Mouse (Mus musculus): ENCODE data around the gene Tead1. TPM values are rescaled to one million over a fixed set of nuclear protein-coding genes. Genes with fewer than 3 reads are reported as not detected.

Gene Tead1
- polyA plus RNA-seq (2017; shearing (Covaris generic)), result under 1 TPM in 1 of 2 experiments, not detected in 1; 0.60 TPM

DNA sequence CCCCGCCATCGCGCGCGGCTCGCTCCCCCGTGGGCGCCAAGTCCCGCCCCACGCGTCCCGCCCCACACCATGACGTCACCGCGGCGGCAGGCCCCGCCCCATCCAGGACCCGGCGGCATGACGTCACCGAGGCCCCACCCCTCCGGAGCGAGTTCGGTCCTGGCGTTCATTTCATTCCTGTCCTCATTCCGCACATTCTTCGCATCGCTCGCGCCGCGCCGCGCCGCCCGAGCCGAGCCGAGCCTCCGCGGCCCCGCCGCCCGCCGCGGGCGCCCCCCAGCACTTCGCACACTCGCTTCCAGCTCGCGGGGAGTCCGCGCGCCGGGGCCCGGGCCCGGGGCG is at the start of gene Tead1:
Gene Tead1, plus strand, starts transcription at position 148 of the 342 bp plus-strand sequence.
- ATAC-seq, result no peak

DNA sequence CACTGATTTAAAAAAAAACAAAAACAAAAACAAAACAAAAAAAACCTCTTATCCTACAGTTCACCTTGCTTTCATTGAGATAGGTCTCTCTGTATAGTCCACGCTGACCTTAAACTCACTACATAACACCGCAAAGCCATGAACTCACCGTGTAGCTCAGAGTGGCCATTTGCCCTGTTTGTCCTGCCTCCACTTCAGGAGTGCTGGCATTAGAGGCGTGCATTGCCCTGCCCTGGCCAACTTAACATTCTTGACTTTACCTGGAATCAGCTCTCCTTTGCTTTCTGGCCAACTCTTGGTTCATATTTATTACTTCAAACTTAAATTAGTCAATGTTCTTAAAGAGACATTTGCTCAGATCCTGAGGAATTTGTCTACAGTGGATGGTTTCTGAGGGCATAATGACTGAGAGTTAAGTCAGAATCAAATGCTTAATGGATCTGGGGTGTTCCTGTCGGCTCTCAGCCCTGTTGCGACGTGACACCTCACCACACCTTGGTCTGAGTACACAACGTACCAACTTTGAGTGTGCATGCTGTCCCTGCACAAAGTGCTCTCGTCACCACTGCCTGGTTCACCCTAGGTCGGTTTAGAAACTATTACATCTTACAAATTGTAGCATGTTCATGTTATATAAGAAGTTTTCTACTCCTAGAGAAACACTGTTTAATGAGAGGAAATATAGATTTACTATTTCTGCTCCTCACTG is 44.5 kb upstream of the Tead1 start:
- ATAC-seq, result no peak

GRCm38 (mm10) chr7:112635936-112636335 is 43.2 kb upstream of the Tead1 start:
- no peak for ATAC-seq

GRCm38 (mm10) chr7:112643866-112644543 is 35.1 kb upstream of the Tead1 start:
- no peak for ATAC-seq

DNA sequence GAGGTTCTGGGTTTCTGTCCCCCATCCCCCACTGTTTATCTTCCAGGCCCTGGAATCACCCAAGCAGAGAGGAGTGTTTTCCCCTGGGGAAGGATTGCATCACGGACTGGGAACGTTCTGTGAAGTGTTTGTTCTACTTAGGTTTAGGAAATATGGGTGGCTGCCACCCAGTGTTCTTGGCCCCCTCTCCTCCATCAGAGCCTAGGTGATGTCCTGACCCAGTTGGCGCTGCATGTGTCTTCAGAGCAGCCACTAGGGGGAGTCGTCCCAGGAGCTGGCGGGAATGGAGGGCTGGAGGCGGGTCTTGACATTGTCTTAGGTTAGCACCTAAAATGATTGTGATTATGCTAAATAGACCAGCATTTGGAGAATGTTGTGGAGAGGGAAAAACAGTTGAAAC is 34.4 kb upstream of the Tead1 start:
- ATAC-seq, result no peak

GRCm38 (mm10) chr7:112645724-112646123 is 33.4 kb upstream of the Tead1 start:
- no peak for ATAC-seq

GRCm38 (mm10) chr7:112647417-112647816 is 31.7 kb upstream of the Tead1 start:
- no peak for ATAC-seq

DNA sequence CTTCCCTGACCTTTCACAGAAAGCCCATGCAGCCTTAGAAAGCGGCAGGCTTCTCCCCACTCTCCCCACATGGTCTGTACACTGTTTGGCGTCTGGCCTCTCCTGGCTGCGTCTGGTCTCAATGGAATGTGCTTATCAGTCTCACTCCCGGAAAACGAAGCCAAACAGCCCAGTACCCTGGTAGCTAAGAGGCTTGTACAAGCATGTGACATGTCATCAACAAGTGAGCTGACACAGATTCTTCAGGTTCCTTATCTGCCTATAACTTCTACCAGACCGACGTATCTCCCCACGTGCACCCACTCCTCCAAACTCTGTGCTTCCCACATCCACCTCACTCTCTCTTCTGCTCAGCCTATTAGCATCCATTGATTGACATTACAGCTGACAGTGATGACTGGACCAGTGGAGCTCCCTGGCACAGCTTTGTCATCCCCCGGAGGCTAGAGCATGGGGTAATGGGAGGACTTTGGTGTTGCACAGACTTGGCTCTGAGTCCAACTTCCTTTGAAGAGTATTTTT is 22.9 kb upstream of the Tead1 start:
- ATAC-seq, result no peak

DNA sequence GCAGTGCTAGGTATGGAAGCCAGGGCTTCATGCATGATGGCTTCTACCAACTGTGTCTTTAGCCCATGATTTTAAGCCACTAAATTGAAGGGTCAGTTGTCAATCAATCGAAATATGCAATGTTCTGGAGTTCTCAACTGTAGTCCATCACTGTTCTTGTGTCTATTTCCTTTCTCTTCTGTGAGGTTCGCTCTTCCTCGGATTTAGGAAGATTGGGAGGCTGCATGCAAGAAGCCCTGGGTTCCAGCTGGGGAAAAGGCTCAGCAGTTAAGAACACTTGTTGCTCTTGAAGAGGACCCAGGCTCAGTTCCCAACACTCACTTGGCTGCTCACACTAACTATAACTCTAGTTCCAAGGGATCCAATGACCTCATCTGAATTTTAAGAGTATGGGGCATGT is 20.2 kb upstream of the Tead1 start:
- no peak for ATAC-seq

GRCm38 (mm10) chr7:112659816-112660215 is 19.3 kb upstream of the Tead1 start:
- ATAC-seq, result no peak

DNA sequence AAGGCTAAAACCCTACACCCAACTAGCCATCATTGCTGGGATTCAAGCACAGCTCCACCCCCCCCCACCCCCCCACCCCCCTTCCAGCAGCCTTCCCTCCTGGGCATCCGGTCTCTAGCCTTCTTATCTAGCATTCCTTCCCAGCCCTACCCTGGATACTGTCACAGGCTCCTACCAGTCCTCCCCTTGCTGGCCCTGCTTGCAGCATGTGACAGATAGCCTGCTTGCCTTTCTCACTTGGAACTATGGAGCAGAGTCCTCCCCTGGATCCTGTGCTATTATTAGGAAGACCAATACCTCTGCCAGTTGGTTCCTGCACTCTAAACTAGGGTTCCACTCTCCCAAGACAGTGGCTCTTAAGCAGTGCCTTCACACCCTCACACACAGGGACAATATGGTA is 18.8 kb upstream of the Tead1 start:
- no peak for ATAC-seq

- ATAC-seq, result no peak
Measured at GRCm38 (mm10) chr7:112662398-112663313, 16.5 kb upstream of the Tead1 start.

- no peak for ATAC-seq
Measured at GRCm38 (mm10) chr7:112663314-112663966, 15.7 kb upstream of the Tead1 start.

- no peak for ATAC-seq
Measured at GRCm38 (mm10) chr7:112669993-112670392, 9.1 kb upstream of the Tead1 start.

GRCm38 (mm10) chr7:112678418-112679170 is 524 bp upstream of the Tead1 start:
- no peak for ATAC-seq

- no peak for ATAC-seq
Measured at GRCm38 (mm10) chr7:112679513-112680245, 561 bp downstream of the Tead1 start.

GRCm38 (mm10) chr7:112680498-112681251 is 1.6 kb downstream of the Tead1 start:
- ATAC-seq, result no peak

GRCm38 (mm10) chr7:112684626-112685561 is 5.8 kb downstream of the Tead1 start:
- no peak for ATAC-seq

- no peak for ATAC-seq
Measured at GRCm38 (mm10) chr7:112685993-112686392, 6.9 kb downstream of the Tead1 start.

All from activated CD4-positive, CD25-positive, alpha-beta regulatory T cell, adult 4 months (primary cell).